Mouse (Mus musculus) c-Kit-positive CD71-negative TER-119-negative erythroid progenitor cells, embryonic 14.5 days (primary cell): ENCODE measurements around the gene Cox14.
A peak's percentile ranks its signal among the peaks of the same experiment; 100 is the strongest.
"Not testable (repeated sequence)": the region's sequence is repeated elsewhere in the genome, so short reads cannot be mapped to it uniquely, and the experiment has no call there.

Experiments used
- DNase-seq: peaks from one replicate; pipeline ENCODE4 v3.0.0-alpha.2; 2013; ENCODE audit warnings: low read depth

The Cox14 gene

GRCm38 (mm10) chr15:99727039-99727438 is 1.6 kb downstream of the Cox14 start:
- DNase-seq: not testable (repeated sequence)

GRCm38 (mm10) chr15:99727525-99727924 is 2.1 kb downstream of the Cox14 start:
- no peak for DNase-seq

DNA sequence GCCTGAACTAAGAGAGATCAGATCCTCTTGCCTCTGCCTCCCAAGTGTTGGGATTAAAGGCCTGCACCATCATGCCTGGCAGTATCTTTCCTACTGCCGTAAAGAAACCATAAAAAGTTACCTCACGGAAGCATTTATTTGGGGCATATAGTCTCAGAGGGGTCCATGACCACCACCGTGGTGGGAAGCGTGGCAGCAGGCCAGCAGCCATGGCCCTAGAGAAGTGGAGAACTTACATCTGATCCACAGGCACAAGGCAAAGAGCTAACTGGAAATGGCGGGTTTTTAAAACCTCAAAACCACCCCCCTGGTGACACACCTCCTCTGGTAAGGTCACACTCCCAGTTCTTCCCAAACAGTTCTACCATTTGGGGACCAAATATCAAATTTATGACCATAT is 2.8 kb downstream of the Cox14 start:
- no peak for DNase-seq

GRCm38 (mm10) chr15:99729056-99729783 is 3.8 kb downstream of the Cox14 start:
- no peak for DNase-seq

- DNase-seq: no peak
Measured at GRCm38 (mm10) chr15:99731167-99731566, 5.7 kb downstream of the Cox14 start.

GRCm38 (mm10) chr15:99731678-99732077 is 6.3 kb downstream of the Cox14 start:
- DNase-seq: no peak

DNA sequence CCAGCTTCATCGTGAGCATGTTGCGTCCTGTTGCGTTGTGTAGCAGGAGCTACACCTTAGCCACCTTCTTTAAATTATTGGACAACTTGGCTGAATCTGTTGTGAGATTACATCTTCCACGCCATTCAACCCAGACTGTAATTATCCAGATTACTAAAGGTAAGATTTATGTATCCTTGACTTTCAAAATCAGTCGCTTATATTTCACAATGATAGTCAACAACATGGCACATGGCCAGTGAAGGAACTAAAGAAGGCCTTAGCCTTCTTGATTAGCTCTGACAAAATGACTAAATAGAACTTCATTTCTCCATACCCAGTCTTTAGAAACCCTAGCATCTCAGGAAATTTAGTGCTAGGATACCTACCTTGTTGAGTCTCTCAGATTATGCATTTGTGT is 7.8 kb downstream of the Cox14 start:
- DNase-seq: no peak

DNA sequence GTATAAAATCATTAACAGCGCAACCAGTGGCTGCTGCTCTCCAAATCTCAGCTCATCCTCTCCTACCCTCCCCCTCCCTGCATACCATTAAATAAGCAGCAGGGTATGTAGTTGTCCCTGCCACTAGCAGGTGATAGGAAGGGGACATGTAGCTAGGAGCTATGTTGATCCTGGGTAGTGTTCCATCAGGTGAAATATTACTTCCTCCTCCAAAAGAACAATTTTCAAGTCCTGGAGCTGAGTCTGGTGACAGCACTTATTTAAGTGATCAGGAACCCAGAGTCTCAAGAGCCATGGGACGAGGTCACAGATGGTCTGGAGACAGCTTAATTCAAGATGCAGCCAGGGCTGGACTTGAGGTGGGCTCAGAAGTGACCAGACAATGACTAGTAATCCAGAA is 10.2 kb downstream of the Cox14 start:
- no peak for DNase-seq

GRCm38 (mm10) chr15:99736675-99737074 is 11.3 kb downstream of the Cox14 start:
- no peak for DNase-seq

DNA sequence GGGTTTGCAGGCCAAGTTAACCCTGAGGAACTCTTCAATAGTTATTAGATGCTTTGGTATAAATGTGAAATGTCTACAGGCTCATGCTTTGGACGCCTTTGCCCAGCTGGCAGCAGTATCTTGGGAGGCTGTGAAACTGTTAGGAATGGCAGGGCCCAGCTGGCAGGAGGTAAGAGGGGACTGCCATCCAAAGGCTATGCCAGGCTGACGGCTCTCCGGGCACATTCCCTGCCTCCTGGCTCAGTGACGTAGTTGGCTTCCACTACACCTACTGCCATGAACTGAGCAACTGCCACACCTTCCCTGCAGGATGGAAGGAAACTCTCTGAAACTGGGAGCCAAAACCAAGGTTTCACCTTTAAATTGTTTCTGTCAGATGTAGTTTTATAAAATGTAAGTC is 14.8 kb downstream of the Cox14 start:
- no peak for DNase-seq

- no peak for DNase-seq
Measured at GRCm38 (mm10) chr15:99754204-99754603, 28.8 kb downstream of the Cox14 start.

DNA sequence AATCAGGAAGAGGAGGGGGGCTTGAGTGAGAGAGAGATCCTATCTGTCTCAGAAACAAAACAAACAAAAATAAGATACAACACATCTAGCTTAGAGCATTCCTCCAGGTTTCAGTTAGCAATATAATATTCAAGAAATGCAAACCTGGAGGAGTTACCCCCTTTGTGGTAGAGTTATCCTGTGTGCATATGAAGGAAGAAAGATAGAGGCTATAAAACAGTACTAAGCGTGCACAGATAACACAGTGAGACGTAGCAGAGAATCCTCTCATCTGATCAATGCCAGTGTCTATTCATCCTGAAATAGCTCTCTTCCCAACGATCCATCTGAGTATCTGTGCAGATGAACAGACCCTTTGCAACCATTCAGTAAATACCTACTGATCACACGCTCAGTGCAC is 42.0 kb downstream of the Cox14 start:
- DNase-seq: no peak

- DNase-seq: no peak
Measured at GRCm38 (mm10) chr15:99768761-99769160, 43.3 kb downstream of the Cox14 start.

DNA sequence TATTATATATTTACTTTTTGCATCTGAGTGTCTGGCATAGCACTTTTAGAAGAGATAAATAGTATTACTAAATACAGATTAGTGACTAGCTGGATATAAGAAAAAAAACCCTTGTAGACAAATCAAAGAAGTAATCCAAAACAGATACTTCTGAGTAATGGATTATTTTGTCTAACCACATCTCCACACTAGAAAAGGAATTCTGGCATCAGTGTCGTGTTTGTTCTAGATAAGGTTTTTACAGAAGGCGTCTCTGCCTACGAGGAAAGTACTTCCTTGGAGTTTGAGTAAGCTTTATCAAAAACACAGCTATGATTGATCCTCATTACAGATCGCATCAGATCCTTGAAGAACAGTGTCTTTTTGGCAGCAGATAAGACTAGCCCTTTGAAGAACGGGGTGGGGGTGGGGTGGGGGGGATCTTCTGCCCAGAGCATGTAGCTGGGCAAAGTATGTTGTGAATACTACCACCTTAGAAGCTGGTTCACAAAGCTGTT is 45.6 kb downstream of the Cox14 start:
- no peak for DNase-seq

DNA sequence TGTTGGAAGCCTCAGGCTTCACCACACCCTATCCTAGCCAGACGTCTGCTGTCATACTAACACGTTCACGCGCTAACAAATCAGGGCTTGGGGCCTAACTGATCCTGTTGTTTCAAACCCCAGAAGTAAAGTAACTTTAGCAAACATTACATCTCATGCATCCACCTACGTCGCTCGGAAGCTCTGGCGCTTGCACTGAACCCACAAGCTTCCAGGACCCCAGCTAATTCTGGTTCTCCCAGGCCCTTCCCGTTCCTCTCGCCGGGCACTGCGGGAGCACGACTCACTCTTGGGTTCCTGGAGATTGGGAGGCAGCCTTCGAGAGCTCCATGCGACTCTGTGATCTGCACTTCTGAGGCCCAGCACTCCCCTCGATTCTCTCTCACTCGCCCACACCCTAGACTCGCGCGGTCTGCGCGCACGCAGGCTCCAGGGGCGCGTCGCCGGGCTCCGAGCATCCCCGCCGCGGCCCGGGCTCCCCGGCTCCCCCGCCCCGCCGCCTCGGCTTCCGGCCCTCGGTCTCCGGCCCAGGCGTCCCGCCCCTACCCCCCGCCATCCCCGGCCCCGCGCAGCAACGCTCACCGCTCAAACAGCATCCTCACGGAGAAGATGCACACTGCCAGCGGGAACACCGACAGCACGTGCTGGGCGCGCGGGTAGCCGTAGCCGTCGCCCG is 46.3 kb downstream of the Cox14 start:
- no peak for DNase-seq

- DNase-seq: peak; percentile 63
Measured at GRCm38 (mm10) chr15:99772277-99772880, 47.0 kb downstream of the Cox14 start.

- not testable (repeated sequence) for DNase-seq
Measured at GRCm38 (mm10) chr15:99772881-99772924, 47.3 kb downstream of the Cox14 start, which contains the start of gene Cers5. TSS of gene Cers5 (minus strand) at chr15:99772885.

- no peak for DNase-seq
Measured at GRCm38 (mm10) chr15:99772925-99773324, 47.5 kb downstream of the Cox14 start.
